Mouse (Mus musculus) kidney, embryonic 14.5 days (tissue): Measurements from ENCODE around the gene Nek8. TPM values are rescaled to one million over a fixed set of nuclear protein-coding genes. Genes with fewer than 3 reads are reported as not detected.

Experiments
- ATAC-seq: fragments of 200-750 bp; cut with Nextera tagmentation; 2 replicates; pipeline ENCODE4 v1.8.0; 2017; ENCODE audit warnings: moderate number of reproducible peaks, mild to moderate bottlenecking, moderate TSS enrichment, moderate library complexity; ENCODE audit not compliant: low FRiP score, low TSS enrichment
- H3K27ac ChIP-seq: fragments of 300-500 bp; sonication (generic); 2 replicates; pipeline ENCODE4 v1.5.1; 2014; ENCODE audit warnings: low read depth, mild to moderate bottlenecking, low read length, moderate library complexity, mixed read lengths
- H3K27me3 ChIP-seq: fragments of 300-500 bp; sonication (generic); 2 replicates; pipeline ENCODE4 v1.6.1; 2014; ENCODE audit warnings: mild to moderate bottlenecking, low read length; ENCODE audit not compliant: control insufficient read depth, insufficient read depth
- H3K36me3 ChIP-seq: fragments of 300-500 bp; sonication (generic); 2 replicates; pipeline ENCODE4 v1.6.1; 2014; ENCODE audit warnings: low read length, mixed read lengths; ENCODE audit not compliant: control insufficient read depth, insufficient read depth
- H3K4me1 ChIP-seq: fragments of 300-500 bp; sonication (generic); 2 replicates; pipeline ENCODE4 v1.6.1; 2014; ENCODE audit warnings: low read length, mixed read lengths; ENCODE audit not compliant: control insufficient read depth, insufficient read depth
- H3K4me2 ChIP-seq: fragments of 300-500 bp; sonication (generic); replicated peaks from 2 replicates; pipeline ENCODE4 v1.6.1; 2014; ENCODE audit warnings: low read depth, mild to moderate bottlenecking, low read length
- H3K4me3 ChIP-seq: fragments of 300-500 bp; sonication (generic); 2 replicates; pipeline ENCODE4 v1.5.1; 2014; ENCODE audit warnings: mild to moderate bottlenecking, low read length
- H3K9ac ChIP-seq: fragments of 300-500 bp; sonication (generic); 2 replicates; pipeline ENCODE4 v1.6.1; 2014; ENCODE audit warnings: low read depth, mild to moderate bottlenecking, low read length, moderate library complexity
- H3K9me3 ChIP-seq: fragments of 300-500 bp; sonication (generic); 2 replicates; pipeline ENCODE4 v1.6.1; 2016; ENCODE audit warnings: low read length; ENCODE audit not compliant: control insufficient read depth
- WGBS: fragments of 180-500 bp; shearing (Covaris S2); extraction: QIAGEN DNeasy Blood & Tissue Kit; methylation state at CpG from one replicate; pipeline ENCODE4 v1.1.7; 2014; 5-methylcytosine and 5-hydroxymethylcytosine counted together
- polyA plus RNA-seq: library from polyadenylated mRNA; unstranded; fragments of >200 nt; fragmentation: Nextera tagmentation; extraction: Ambion mirVana; gene quantifications from 2 replicates; pipeline ENCODE4 v1.2.1, GENCODE M21; 2014

Gene Nek8
- polyA plus RNA-seq, 1 experiment from 2014 or later = 20.6 TPM

- H3K9me3 ChIP-seq = no peaks in the 10 kb centered on the region
- no peak for ATAC-seq
- peaks cover 34% of the 10 kb centered on the region for H3K36me3 ChIP-seq
- peak overlapping the region; percentile 98; the same call in 1 of the 2 replicates for H3K27ac ChIP-seq
- H3K4me3 ChIP-seq = peak overlapping the region; percentile 60
- H3K9ac ChIP-seq = peak overlapping the region; percentile 69
- H3K4me2 ChIP-seq = peak overlapping the region; percentile 59
- peaks cover 32% of the 10 kb centered on the region for H3K4me1 ChIP-seq
- H3K27me3 ChIP-seq = no peaks in the 10 kb centered on the region
- 28% methylated on average over 8 of the region's 8 CpGs for WGBS
Measured at GRCm38 (mm10) chr11:78179438-78179999, 3.0 kb upstream of the Nek8 start.

GRCm38 (mm10) chr11:78178859-78179437 lies 2.5 kb upstream of the Nek8 start:
- H3K27ac ChIP-seq = peak overlapping the region; percentile 98
- peak overlapping the region; percentile 69 for H3K9ac ChIP-seq
- peak overlapping the region; percentile 60 for H3K4me3 ChIP-seq
- peaks cover 32% of the 10 kb centered on the region for H3K4me1 ChIP-seq
- WGBS = under 1% methylated on average over 29 of the region's 29 CpGs
- H3K9me3 ChIP-seq = no peaks in the 10 kb centered on the region
- H3K36me3 ChIP-seq = peaks cover 34% of the 10 kb centered on the region
- ATAC-seq = no peak; the same call in 1 of the 2 replicates
- no peaks in the 10 kb centered on the region for H3K27me3 ChIP-seq
- peak overlapping the region; percentile 59 for H3K4me2 ChIP-seq

DNA sequence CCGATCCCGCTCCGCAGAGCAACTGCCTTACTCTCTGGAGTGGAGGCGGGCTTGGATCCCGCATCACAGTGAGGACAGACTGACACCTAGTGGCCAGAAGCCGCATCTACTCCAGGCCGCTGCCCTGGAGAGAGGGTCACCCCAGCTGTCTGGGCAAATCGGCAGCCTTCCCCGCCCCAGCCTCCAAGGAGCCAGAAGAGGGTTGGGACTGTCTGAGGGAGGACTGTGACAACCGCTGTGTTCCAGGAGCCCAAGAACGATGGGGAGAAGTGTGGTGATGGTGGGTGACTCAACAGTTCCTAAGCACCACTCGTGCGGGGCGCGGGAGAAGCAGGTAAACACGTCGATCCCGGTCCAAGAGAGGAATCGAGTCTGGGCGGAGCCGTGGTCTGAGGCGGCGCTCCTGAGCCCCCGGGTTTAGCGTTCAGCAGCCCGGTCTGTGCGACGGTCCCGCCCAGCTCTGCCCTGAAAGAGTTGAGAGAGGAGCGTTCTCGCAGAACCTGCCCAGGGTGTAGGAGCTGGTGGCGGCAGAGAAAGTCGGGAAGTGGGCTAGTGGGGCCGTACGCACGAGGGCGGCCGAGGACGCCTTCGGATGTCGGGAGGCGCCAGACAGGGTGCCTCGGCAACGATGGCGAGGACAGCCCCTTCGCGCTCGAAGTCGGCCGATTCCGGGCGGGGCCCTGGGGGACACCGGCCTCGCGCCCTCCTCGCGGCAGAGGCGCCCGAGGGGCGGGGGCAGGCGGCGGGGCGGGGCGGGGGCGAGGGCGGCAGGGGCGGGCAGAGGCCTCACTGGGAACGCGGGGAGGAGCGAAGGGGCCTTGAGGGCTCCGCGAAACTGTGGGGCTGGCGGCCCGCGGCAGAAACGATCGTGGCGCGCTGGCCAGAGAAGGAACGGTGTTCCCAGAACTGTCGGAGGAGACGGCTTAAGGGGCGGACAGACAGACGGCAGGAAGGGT lies 1.7 kb upstream of the Nek8 start:
- Histone ChIP-seq H3K9ac (peak overlapping the region; percentile 69), H3K4me1 (peaks cover 32% of the 10 kb centered on the region), H3K4me2 (peak overlapping the region; percentile 59), H3K27ac (peak overlapping the region; percentile 98), H3K9me3 (no peaks in the 10 kb centered on the region), H3K4me3 (peak overlapping the region; percentile 60), H3K27me3 (no peaks in the 10 kb centered on the region), H3K36me3 (peaks cover 34% of the 10 kb centered on the region)
- under 1% methylated on average over 66 of the region's 84 CpGs for WGBS
- peak; percentile 75 for ATAC-seq

DNA sequence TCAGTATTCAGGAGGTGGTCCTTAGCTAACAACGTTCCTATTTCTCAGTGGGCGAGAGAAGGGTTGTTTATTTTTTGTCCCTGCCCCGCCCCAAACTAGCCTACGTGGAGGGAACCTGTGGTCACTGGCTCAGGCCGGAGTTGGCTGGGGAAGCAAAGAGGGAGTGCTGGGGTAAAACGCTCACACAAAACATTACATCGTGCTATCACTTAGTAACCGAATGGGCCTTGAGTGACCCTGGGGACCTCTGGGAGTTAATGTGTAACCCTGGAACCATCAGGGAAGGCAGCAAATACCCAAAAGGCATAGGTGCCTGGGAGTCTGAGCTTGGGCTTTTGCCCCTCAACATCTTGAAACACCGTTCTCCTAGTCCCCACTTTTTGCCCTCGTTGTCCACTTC lies 962 bp upstream of the Nek8 start:
- H3K9ac ChIP-seq = peak overlapping the region; percentile 42; the same call in 1 of the 2 replicates
- H3K36me3 ChIP-seq = peaks cover 35% of the 10 kb centered on the region
- H3K27me3 ChIP-seq = no peaks in the 10 kb centered on the region
- peak overlapping the region; percentile 98 for H3K27ac ChIP-seq
- ATAC-seq = peak; percentile 32
- peak overlapping the region; percentile 60 for H3K4me3 ChIP-seq
- no peaks in the 10 kb centered on the region for H3K9me3 ChIP-seq
- under 1% methylated on average over 10 of the region's 10 CpGs for WGBS
- peaks cover 32% of the 10 kb centered on the region for H3K4me1 ChIP-seq
- H3K4me2 ChIP-seq = peak overlapping the region; percentile 59

- peaks cover 32% of the 10 kb centered on the region for H3K36me3 ChIP-seq
- H3K9me3 ChIP-seq = no peaks in the 10 kb centered on the region
- peak overlapping the region; percentile 98 for H3K27ac ChIP-seq
- H3K9ac ChIP-seq = peak overlapping the region; percentile 60
- under 1% methylated on average over 23 of the region's 23 CpGs for WGBS
- ATAC-seq = no peak
- peaks cover 28% of the 10 kb centered on the region for H3K4me1 ChIP-seq
- H3K4me3 ChIP-seq = peak overlapping the region; percentile 60
- H3K27me3 ChIP-seq = no peaks in the 10 kb centered on the region
- peak overlapping the region; percentile 59 for H3K4me2 ChIP-seq
Measured at GRCm38 (mm10) chr11:78176905-78177331, 443 bp upstream of the Nek8 start.

DNA sequence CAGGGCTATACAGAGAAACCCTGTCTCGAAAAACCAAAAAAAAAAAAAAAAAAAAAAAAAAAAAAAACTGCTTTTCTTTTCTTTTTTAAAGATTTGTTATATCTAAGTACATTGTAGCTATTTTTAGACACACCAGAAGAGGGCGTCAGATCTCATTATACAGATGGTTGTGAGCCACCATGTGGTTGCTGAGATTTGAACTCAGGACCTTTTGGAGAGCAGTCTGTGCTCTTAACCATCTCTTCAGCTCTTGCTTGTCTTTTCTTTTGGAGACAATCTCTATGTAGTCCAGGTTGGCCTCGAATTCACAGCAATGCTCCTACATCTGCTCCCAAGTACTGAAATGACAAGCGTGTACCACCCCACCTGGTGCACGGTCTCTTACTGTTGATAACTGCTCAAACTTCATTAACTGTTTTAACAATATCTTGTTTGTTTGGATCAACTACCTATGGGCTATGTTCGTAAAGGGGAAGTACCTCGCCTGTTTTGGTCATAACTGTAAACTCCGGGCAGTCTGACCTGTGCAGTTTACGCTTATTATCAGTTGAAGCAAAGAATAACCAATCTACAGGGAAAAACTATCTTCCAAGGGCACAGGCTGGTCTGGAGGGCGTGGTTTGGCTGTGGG lies 589 bp downstream of the Nek8 start:
- Histone ChIP-seq H3K4me1 (peaks cover 17% of the 10 kb centered on the region), H3K9ac (peak overlapping the region; percentile 60), H3K27me3 (no peaks in the 10 kb centered on the region), H3K9me3 (no peaks in the 10 kb centered on the region), H3K4me2 (peak overlapping the region; percentile 59), H3K4me3 (peak overlapping the region; percentile 60), H3K27ac (peak overlapping the region; percentile 98), H3K36me3 (peaks cover 22% of the 10 kb centered on the region)
- 4% methylated on average over 9 of the region's 10 CpGs for WGBS
- no peak for ATAC-seq

DNA sequence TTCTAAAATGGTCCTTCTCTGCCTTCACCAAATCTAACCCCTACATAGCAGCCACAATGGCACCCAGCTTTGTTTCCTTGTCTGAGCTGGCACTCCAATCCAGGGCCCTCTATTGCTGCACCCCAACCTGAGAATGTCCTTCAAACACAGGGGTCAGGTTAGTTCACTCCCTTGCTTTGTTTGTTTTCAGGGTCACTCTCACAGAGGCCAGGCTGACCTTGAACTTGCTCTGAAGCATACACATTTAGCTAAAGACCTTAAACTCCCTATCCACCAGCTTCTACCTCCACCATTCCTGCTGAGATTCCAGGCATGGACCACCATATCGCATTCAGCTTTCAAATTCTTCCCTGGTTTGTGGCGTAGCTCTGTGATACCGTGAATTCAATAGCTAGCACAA lies 2.0 kb downstream of the Nek8 start:
- Histone ChIP-seq H3K9ac (no peak overlapping the region), H3K4me1 (peaks cover 4% of the 10 kb centered on the region), H3K36me3 (peaks cover 8% of the 10 kb centered on the region; the same call in 1 of the 2 replicates), H3K27ac (no peak overlapping the region), H3K4me3 (no peak overlapping the region), H3K9me3 (no peaks in the 10 kb centered on the region), H3K4me2 (no peak overlapping the region), H3K27me3 (no peaks in the 10 kb centered on the region)
- no peak for ATAC-seq
- WGBS = 91% methylated on average over 3 of the region's 3 CpGs

DNA sequence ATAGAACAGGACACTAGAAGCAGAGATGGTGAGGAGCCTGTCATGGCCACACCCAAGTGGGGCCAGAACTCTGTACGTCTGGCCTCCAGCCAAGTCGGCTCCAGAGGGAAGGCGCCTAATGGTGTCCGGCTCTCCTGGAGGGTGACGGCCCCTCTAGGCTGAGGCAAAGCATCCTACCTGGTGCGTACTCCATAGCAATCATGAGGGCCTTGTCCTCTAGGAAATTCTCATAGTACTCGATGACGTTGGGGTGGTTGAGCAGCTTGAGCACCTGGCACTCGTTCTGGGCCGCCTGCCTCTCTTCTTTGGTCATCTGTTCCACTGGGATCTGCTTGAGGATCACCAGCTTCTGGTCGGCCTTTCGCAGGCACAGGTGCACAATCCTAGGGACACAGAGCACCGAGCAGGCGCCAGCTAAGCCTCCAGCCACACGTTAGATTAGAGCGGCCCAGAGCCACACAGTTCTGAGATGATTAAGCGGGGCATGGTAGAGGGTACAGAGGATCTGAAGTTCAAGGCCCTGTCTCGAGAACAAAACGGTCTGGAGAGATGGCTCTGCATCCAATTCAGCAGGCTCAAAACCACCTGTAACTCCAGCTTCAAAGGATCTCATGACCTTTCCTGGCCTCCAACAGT lies 3.6 kb downstream of the Nek8 start:
- peaks cover 3% of the 10 kb centered on the region; the same call in 1 of the 2 replicates for H3K4me1 ChIP-seq
- 85% methylated on average over 19 of the region's 19 CpGs for WGBS
- H3K27me3 ChIP-seq = no peaks in the 10 kb centered on the region
- no peak overlapping the region for H3K4me2 ChIP-seq
- ATAC-seq = no peak
- no peak overlapping the region for H3K27ac ChIP-seq
- no peaks in the 10 kb centered on the region for H3K9me3 ChIP-seq
- H3K9ac ChIP-seq = no peak overlapping the region
- peaks cover 5% of the 10 kb centered on the region; the same call in 1 of the 2 replicates for H3K36me3 ChIP-seq
- H3K4me3 ChIP-seq = no peak overlapping the region
